Mouse (Mus musculus): Measurements from ENCODE around the gene Mettl25. TPM values are rescaled to one million over a fixed set of nuclear protein-coding genes. Genes with fewer than 3 reads are reported as not detected.

Mettl25 gene
- polyA plus RNA-seq, 1 experiment = 3.7 TPM

DNA sequence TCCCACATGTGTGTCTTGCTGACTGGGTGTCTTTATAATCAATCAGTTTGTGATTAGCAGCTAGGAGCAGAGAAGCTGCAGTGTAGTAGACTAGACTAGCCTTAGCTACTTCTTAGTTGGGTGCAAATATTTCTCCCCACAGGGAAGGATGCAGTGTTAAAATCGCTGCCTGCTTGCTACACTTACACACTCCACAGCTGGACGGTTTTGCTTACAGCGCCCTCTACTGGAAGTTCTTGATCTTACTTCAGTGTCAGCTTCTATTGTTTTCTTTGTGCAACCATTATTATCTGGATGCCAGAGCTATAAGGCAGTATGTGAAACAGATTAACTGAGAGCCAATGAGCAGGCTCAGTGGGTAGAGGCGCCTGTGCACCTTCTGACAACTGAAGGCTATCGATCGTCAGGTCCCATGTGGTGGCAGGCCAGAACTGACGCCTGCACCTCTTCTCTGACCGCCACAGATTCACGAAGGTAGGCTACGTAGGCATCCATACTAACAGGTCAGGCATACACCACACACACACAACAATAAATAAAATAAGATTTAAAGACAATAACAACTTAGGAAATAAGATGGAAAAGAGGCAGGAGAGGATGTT is 6.5 kb downstream of the Mettl25 start:
- TF ChIP-seq FOSL1 (IDR thresholded peaks at IDR 0.05; ENCODE audit: insufficient read depth, low read length, poor library complexity, severe bottlenecking) (no peak), CEBPB (IDR thresholded peaks at IDR 0.05; ENCODE audit: low read depth) (no peak), CTCF (IDR thresholded peaks at IDR 0.05; ENCODE audit: control insufficient read depth, insufficient read depth, insufficient read length) (no peak), MYOG (IDR thresholded peaks at IDR 0.05; ENCODE audit: control insufficient read depth, extremely low read depth, insufficient read length) (no peak), MAX (IDR thresholded peaks at IDR 0.05) (no peak), USF1 (IDR thresholded peaks at IDR 0.05; ENCODE audit: low read depth) (no peak), MYOD1 (IDR thresholded peaks at IDR 0.05; ENCODE audit: control insufficient read depth, insufficient read length, low read depth) (no peak)
- Histone ChIP-seq H3K36me3 (ENCODE audit: control insufficient read depth, insufficient read depth) (no peaks in the 10 kb centered on the region), H3K4me3 (ENCODE audit: insufficient read depth, poor library complexity, severe bottlenecking) (no peak overlapping the region), H3K79me2 (ENCODE audit: control insufficient read depth, insufficient read depth) (no peaks in the 10 kb centered on the region), H3ac (ENCODE audit: control insufficient read depth, insufficient read length, low read depth) (no peak overlapping the region), H3K79me3 (ENCODE audit: low read depth) (no peaks in the 10 kb centered on the region), H3K27me3 (ENCODE audit: control insufficient read depth, insufficient read depth, insufficient read length) (no peaks in the 10 kb centered on the region)

DNA sequence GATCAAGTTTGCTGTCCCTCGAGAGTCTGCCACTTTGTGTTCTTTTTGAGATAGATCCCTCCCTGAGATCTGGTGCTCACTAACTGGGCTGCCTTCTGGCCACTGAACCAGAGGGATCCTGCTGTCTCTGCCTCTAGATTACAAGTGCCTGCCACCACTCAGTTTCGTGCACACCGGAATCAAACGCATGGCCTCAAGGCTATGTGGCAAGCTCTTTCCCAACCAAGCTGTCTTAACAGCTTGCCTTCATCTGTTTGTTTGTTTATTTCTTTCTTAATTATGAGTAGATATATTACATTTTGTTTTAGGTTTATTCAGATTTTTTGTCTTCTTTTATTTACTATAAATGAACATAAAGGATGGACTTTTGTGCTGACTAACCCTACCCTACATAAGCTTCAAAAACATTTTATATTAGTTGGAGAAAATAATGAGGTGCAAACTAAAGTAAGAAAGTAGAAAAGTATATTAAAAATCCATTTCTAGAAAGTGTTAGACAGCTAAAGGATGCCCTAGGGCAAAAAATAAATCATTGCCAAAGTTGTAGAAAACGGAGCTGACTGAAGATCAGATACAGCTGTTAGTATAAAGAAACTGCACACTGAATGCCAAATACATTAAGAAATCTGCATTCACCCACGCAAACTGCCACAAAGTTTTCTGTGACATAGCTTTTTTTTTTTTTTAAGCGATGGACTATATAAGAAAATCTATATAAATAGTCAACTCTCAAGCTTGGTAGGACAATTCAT is 34.7 kb downstream of the Mettl25 start:
- no peaks in the 10 kb centered on the region for H3K79me2 ChIP-seq (ENCODE audit: control insufficient read depth, insufficient read depth)
- no peak for TF ChIP-seq FOSL1 (IDR thresholded peaks at IDR 0.05; ENCODE audit: insufficient read depth, low read length, poor library complexity, severe bottlenecking)
- TF ChIP-seq USF1 (IDR thresholded peaks at IDR 0.05; ENCODE audit: low read depth) = no peak
- no peak for TF ChIP-seq MAX (IDR thresholded peaks at IDR 0.05)
- TF ChIP-seq CEBPB (IDR thresholded peaks at IDR 0.05; ENCODE audit: low read depth) = no peak
- TF ChIP-seq MYOG (IDR thresholded peaks at IDR 0.05; ENCODE audit: control insufficient read depth, extremely low read depth, insufficient read length) = no peak
- TF ChIP-seq CTCF (IDR thresholded peaks at IDR 0.05; ENCODE audit: control insufficient read depth, insufficient read depth, insufficient read length) = no peak
- TF ChIP-seq MYOD1 (IDR thresholded peaks at IDR 0.05; ENCODE audit: control insufficient read depth, insufficient read length, low read depth) = no peak
- H3ac ChIP-seq (ENCODE audit: control insufficient read depth, insufficient read length, low read depth) = no peak overlapping the region
- no peak overlapping the region for H3K4me3 ChIP-seq (ENCODE audit: insufficient read depth, poor library complexity, severe bottlenecking)
- no peaks in the 10 kb centered on the region for H3K36me3 ChIP-seq (ENCODE audit: control insufficient read depth, insufficient read depth)
- no peaks in the 10 kb centered on the region for H3K79me3 ChIP-seq (ENCODE audit: low read depth)
- H3K27me3 ChIP-seq (ENCODE audit: control insufficient read depth, insufficient read depth, insufficient read length) = no peaks in the 10 kb centered on the region

DNA sequence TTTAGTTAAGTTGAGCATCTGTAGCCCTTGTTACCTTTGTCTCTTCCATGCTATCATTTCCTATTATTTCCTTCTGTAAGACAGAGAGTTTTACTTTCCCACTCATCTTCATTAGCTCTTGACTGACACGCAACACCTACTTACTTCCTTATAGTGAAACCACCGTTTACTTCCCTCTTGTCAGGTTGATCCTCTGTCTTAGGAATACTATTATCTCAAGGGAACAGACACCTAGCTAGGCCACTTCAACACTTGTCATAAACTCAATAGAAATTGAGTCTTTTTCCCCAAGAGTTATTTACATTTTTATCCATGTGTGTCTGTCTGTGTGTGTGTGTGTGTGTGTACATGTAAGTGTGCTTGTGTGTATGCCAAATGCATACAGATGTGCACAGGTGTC is 37.7 kb downstream of the Mettl25 start:
- no peak overlapping the region for H3ac ChIP-seq (ENCODE audit: control insufficient read depth, insufficient read length, low read depth)
- H3K4me3 ChIP-seq (ENCODE audit: insufficient read depth, poor library complexity, severe bottlenecking) = no peak overlapping the region
- no peaks in the 10 kb centered on the region for H3K79me2 ChIP-seq (ENCODE audit: control insufficient read depth, insufficient read depth)
- no peaks in the 10 kb centered on the region for H3K36me3 ChIP-seq (ENCODE audit: control insufficient read depth, insufficient read depth)
- TF ChIP-seq FOSL1 (IDR thresholded peaks at IDR 0.05; ENCODE audit: insufficient read depth, low read length, poor library complexity, severe bottlenecking) (no peak), MYOD1 (IDR thresholded peaks at IDR 0.05; ENCODE audit: control insufficient read depth, insufficient read length, low read depth) (no peak), MAX (IDR thresholded peaks at IDR 0.05) (no peak)
- H3K79me3 ChIP-seq (ENCODE audit: low read depth) = no peaks in the 10 kb centered on the region
- H3K27me3 ChIP-seq (ENCODE audit: control insufficient read depth, insufficient read depth, insufficient read length) = no peaks in the 10 kb centered on the region

DNA sequence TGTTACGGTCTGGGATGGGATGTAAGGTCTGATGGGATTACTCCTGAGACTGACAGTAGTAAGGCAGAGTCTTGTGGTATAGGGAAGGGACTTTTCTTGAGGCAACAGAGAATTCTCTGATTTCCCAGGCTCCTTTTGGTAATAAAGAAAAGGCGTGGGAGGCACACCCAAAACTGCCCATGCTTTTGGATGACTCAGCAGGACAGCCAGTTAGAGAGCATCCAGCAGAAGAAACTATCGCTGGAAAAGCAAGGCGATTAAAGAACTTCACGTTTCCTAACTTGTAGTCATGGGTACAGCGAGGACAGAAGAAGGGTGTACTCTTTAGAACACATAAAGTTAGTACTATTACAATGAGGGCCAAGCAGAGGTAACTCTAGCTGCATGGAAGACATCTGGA is 39.0 kb downstream of the Mettl25 start:
- H3K79me3 ChIP-seq (ENCODE audit: low read depth) = no peaks in the 10 kb centered on the region
- no peak overlapping the region for H3K4me3 ChIP-seq (ENCODE audit: insufficient read depth, poor library complexity, severe bottlenecking)
- TF ChIP-seq CEBPB (IDR thresholded peaks at IDR 0.05; ENCODE audit: low read depth) (no peak), USF1 (IDR thresholded peaks at IDR 0.05; ENCODE audit: low read depth) (no peak), MAX (IDR thresholded peaks at IDR 0.05) (no peak), FOSL1 (IDR thresholded peaks at IDR 0.05; ENCODE audit: insufficient read depth, low read length, poor library complexity, severe bottlenecking) (no peak), CTCF (IDR thresholded peaks at IDR 0.05; ENCODE audit: control insufficient read depth, insufficient read depth, insufficient read length) (no peak), MYOG (IDR thresholded peaks at IDR 0.05; ENCODE audit: control insufficient read depth, extremely low read depth, insufficient read length) (no peak), MYOD1 (IDR thresholded peaks at IDR 0.05; ENCODE audit: control insufficient read depth, insufficient read length, low read depth) (no peak)
- no peaks in the 10 kb centered on the region for H3K27me3 ChIP-seq (ENCODE audit: control insufficient read depth, insufficient read depth, insufficient read length)
- no peaks in the 10 kb centered on the region for H3K79me2 ChIP-seq (ENCODE audit: control insufficient read depth, insufficient read depth)
- no peak overlapping the region for H3ac ChIP-seq (ENCODE audit: control insufficient read depth, insufficient read length, low read depth)
- peaks cover 3% of the 10 kb centered on the region for H3K36me3 ChIP-seq (ENCODE audit: control insufficient read depth, insufficient read depth)

DNA sequence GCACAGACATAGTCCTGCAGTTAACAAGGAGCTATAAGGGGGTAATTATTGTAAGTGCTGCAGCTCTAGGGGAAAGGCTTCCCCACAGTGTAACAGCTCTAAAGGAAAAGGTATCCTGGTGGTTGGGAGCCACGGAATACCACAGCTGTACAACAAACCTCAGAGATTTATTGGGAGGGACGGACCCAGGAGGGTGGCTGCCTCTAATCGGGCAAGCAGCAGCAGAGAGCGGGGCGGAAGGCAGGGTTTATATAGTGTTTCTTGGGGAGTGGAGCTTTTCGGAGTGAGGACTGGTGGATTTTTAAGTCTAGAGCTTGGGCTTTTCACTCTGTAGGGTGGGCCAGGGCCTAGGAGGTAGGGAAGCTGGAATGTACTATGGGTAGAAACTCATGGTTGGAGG is 40.0 kb downstream of the Mettl25 start:
- H3K36me3 ChIP-seq (ENCODE audit: control insufficient read depth, insufficient read depth) = peaks cover 5% of the 10 kb centered on the region
- no peaks in the 10 kb centered on the region for H3K79me2 ChIP-seq (ENCODE audit: control insufficient read depth, insufficient read depth)
- no peak overlapping the region for H3K4me3 ChIP-seq (ENCODE audit: insufficient read depth, poor library complexity, severe bottlenecking)
- H3ac ChIP-seq (ENCODE audit: control insufficient read depth, insufficient read length, low read depth) = no peak overlapping the region
- no peaks in the 10 kb centered on the region for H3K27me3 ChIP-seq (ENCODE audit: control insufficient read depth, insufficient read depth, insufficient read length)
- TF ChIP-seq USF1 (IDR thresholded peaks at IDR 0.05; ENCODE audit: low read depth) (no peak), MYOG (IDR thresholded peaks at IDR 0.05; ENCODE audit: control insufficient read depth, extremely low read depth, insufficient read length) (no peak), CEBPB (IDR thresholded peaks at IDR 0.05; ENCODE audit: low read depth) (no peak), CTCF (IDR thresholded peaks at IDR 0.05; ENCODE audit: control insufficient read depth, insufficient read depth, insufficient read length) (no peak), FOSL1 (IDR thresholded peaks at IDR 0.05; ENCODE audit: insufficient read depth, low read length, poor library complexity, severe bottlenecking) (no peak)
- no peaks in the 10 kb centered on the region for H3K79me3 ChIP-seq (ENCODE audit: low read depth)

Data from C2C12 (cell line).